Mouse (Mus musculus): ENCODE data around the gene Cdc123. TPM values are rescaled to one million over a fixed set of nuclear protein-coding genes. Genes with fewer than 3 reads are reported as not detected.

The Cdc123 gene
- 133 and 142 TPM in 2 replicates for polyA plus RNA-seq (2011; ENCODE audit: insufficient read depth, insufficient read length, low read depth, missing spikeins)

GRCm38 (mm10) chr2:5844873-5845631 is at the start of gene Cdc123, which contains the start of gene Nudt5:
Cdc123 (minus strand) TSS chr2:5845164.
Nudt5 (plus strand) TSS chr2:5845019.
- Histone ChIP-seq H3K9me3 (replicated peaks; ENCODE audit: control insufficient read depth, insufficient read depth, low read length, poor library complexity, severe bottlenecking) (no peaks in the 10 kb centered on the region), H3K27me3 (ENCODE audit: control insufficient read depth, insufficient read depth, low read length, poor library complexity, severe bottlenecking) (no peaks in the 10 kb centered on the region), H3K27ac (ENCODE audit: insufficient read depth, low read length) (peak within 1 kb of the TSS; percentile 63; the same call in 1 of the 2 replicates), H3K36me3 (ENCODE audit: control insufficient read depth, insufficient read depth, low read length, poor library complexity, severe bottlenecking) (peaks cover 12% of the 10 kb centered on the region; the same call in 1 of the 2 replicates), H3K4me1 (ENCODE audit: control insufficient read depth, insufficient read depth, low read length) (no peaks in the 10 kb centered on the region), H3K4me3 (ENCODE audit: low read depth, low read length) (peak within 1 kb of the TSS; percentile 85), H3K9ac (ENCODE audit: low read depth, poor library complexity, severe bottlenecking) (peak within 1 kb of the TSS; percentile 72)
- TF ChIP-seq POLR2A (IDR thresholded peaks at IDR 0.05; ENCODE audit: insufficient read depth, low read length), result no peak
- peak; percentile 44 for TF ChIP-seq CTCF (IDR thresholded peaks at IDR 0.05; ENCODE audit: low read depth, low read length)

GRCm38 (mm10) chr2:5894296-5894695 is 49.3 kb upstream of the Cdc123 start:
- H3K27me3 ChIP-seq (ENCODE audit: control insufficient read depth, insufficient read depth, low read length, poor library complexity, severe bottlenecking), result no peaks in the 10 kb centered on the region

GRCm38 (mm10) chr2:5889412-5889811 is 44.4 kb upstream of the Cdc123 start:
- Histone ChIP-seq H3K36me3 (ENCODE audit: control insufficient read depth, insufficient read depth, low read length, poor library complexity, severe bottlenecking) (peaks cover 32% of the 10 kb centered on the region), H3K4me1 (ENCODE audit: control insufficient read depth, insufficient read depth, low read length) (no peaks in the 10 kb centered on the region), H3K27me3 (ENCODE audit: control insufficient read depth, insufficient read depth, low read length, poor library complexity, severe bottlenecking) (no peaks in the 10 kb centered on the region), H3K9ac (ENCODE audit: low read depth, poor library complexity, severe bottlenecking) (no peak overlapping the region), H3K9me3 (replicated peaks; ENCODE audit: control insufficient read depth, insufficient read depth, low read length, poor library complexity, severe bottlenecking) (no peaks in the 10 kb centered on the region), H3K4me3 (ENCODE audit: low read depth, low read length) (no peak overlapping the region), H3K27ac (ENCODE audit: insufficient read depth, low read length) (no peak overlapping the region)
- no peak for TF ChIP-seq CTCF (IDR thresholded peaks at IDR 0.05; ENCODE audit: low read depth, low read length)
- no peak for TF ChIP-seq POLR2A (IDR thresholded peaks at IDR 0.05; ENCODE audit: insufficient read depth, low read length)
- no peak for TF ChIP-seq EP300 (IDR thresholded peaks at IDR 0.05; ENCODE audit: insufficient read depth, low read depth, low read length)

More at GRCm38 (mm10) chr2:5894296-5894695, 49.3 kb upstream of the Cdc123 start:
- Histone ChIP-seq H3K36me3 (ENCODE audit: control insufficient read depth, insufficient read depth, low read length, poor library complexity, severe bottlenecking) (peaks cover 12% of the 10 kb centered on the region), H3K9me3 (replicated peaks; ENCODE audit: control insufficient read depth, insufficient read depth, low read length, poor library complexity, severe bottlenecking) (no peaks in the 10 kb centered on the region), H3K27ac (ENCODE audit: insufficient read depth, low read length) (no peak overlapping the region), H3K4me1 (ENCODE audit: control insufficient read depth, insufficient read depth, low read length) (no peaks in the 10 kb centered on the region), H3K9ac (ENCODE audit: low read depth, poor library complexity, severe bottlenecking) (peak overlapping the region; percentile 96), H3K4me3 (ENCODE audit: low read depth, low read length) (peak overlapping the region; percentile 97)
- TF ChIP-seq EP300 (IDR thresholded peaks at IDR 0.05; ENCODE audit: insufficient read depth, low read depth, low read length) (no peak), CTCF (IDR thresholded peaks at IDR 0.05; ENCODE audit: low read depth, low read length) (no peak), POLR2A (IDR thresholded peaks at IDR 0.05; ENCODE audit: insufficient read depth, low read length) (no peak)

- H3K9me3 ChIP-seq (replicated peaks; ENCODE audit: control insufficient read depth, insufficient read depth, low read length, poor library complexity, severe bottlenecking), result no peaks in the 10 kb centered on the region
- H3K27me3 ChIP-seq (ENCODE audit: control insufficient read depth, insufficient read depth, low read length, poor library complexity, severe bottlenecking), result no peaks in the 10 kb centered on the region
- no peaks in the 10 kb centered on the region for H3K4me1 ChIP-seq (ENCODE audit: control insufficient read depth, insufficient read depth, low read length)
- H3K27ac ChIP-seq (ENCODE audit: insufficient read depth, low read length), result no peak overlapping the region
- H3K4me3 ChIP-seq (ENCODE audit: low read depth, low read length), result no peak overlapping the region
- H3K36me3 ChIP-seq (ENCODE audit: control insufficient read depth, insufficient read depth, low read length, poor library complexity, severe bottlenecking), result peaks cover 33% of the 10 kb centered on the region
- H3K9ac ChIP-seq (ENCODE audit: low read depth, poor library complexity, severe bottlenecking), result no peak overlapping the region
- no peak for TF ChIP-seq POLR2A (IDR thresholded peaks at IDR 0.05; ENCODE audit: insufficient read depth, low read length)
- TF ChIP-seq EP300 (IDR thresholded peaks at IDR 0.05; ENCODE audit: insufficient read depth, low read depth, low read length), result no peak
- no peak for TF ChIP-seq CTCF (IDR thresholded peaks at IDR 0.05; ENCODE audit: low read depth, low read length)
These were observed 43.9 kb upstream of the Cdc123 start for GRCm38 (mm10) chr2:5888865-5889264.

GRCm38 (mm10) chr2:5877446-5877845 is 32.5 kb upstream of the Cdc123 start:
- no peak overlapping the region for H3K9ac ChIP-seq (ENCODE audit: low read depth, poor library complexity, severe bottlenecking)
- H3K36me3 ChIP-seq (ENCODE audit: control insufficient read depth, insufficient read depth, low read length, poor library complexity, severe bottlenecking), result peaks cover 59% of the 10 kb centered on the region
- H3K27me3 ChIP-seq (ENCODE audit: control insufficient read depth, insufficient read depth, low read length, poor library complexity, severe bottlenecking), result no peaks in the 10 kb centered on the region
- TF ChIP-seq CTCF (IDR thresholded peaks at IDR 0.05; ENCODE audit: low read depth, low read length) (no peak), POLR2A (IDR thresholded peaks at IDR 0.05; ENCODE audit: insufficient read depth, low read length) (no peak), EP300 (IDR thresholded peaks at IDR 0.05; ENCODE audit: insufficient read depth, low read depth, low read length) (no peak)
- H3K4me1 ChIP-seq (ENCODE audit: control insufficient read depth, insufficient read depth, low read length), result peaks cover 3% of the 10 kb centered on the region
- H3K27ac ChIP-seq (ENCODE audit: insufficient read depth, low read length), result no peak overlapping the region
- no peak overlapping the region for H3K4me3 ChIP-seq (ENCODE audit: low read depth, low read length)
- no peaks in the 10 kb centered on the region for H3K9me3 ChIP-seq (replicated peaks; ENCODE audit: control insufficient read depth, insufficient read depth, low read length, poor library complexity, severe bottlenecking)

- Histone ChIP-seq H3K9me3 (replicated peaks; ENCODE audit: control insufficient read depth, insufficient read depth, low read length, poor library complexity, severe bottlenecking) (no peaks in the 10 kb centered on the region), H3K27me3 (ENCODE audit: control insufficient read depth, insufficient read depth, low read length, poor library complexity, severe bottlenecking) (no peaks in the 10 kb centered on the region), H3K4me1 (ENCODE audit: control insufficient read depth, insufficient read depth, low read length) (no peaks in the 10 kb centered on the region), H3K36me3 (ENCODE audit: control insufficient read depth, insufficient read depth, low read length, poor library complexity, severe bottlenecking) (peaks cover 46% of the 10 kb centered on the region), H3K9ac (ENCODE audit: low read depth, poor library complexity, severe bottlenecking) (no peak overlapping the region), H3K27ac (ENCODE audit: insufficient read depth, low read length) (no peak overlapping the region), H3K4me3 (ENCODE audit: low read depth, low read length) (no peak overlapping the region)
- TF ChIP-seq EP300 (IDR thresholded peaks at IDR 0.05; ENCODE audit: insufficient read depth, low read depth, low read length), result no peak
- TF ChIP-seq POLR2A (IDR thresholded peaks at IDR 0.05; ENCODE audit: insufficient read depth, low read length), result no peak
- TF ChIP-seq CTCF (IDR thresholded peaks at IDR 0.05; ENCODE audit: low read depth, low read length), result no peak
These were observed 24.8 kb upstream of the Cdc123 start for GRCm38 (mm10) chr2:5869746-5870145.

Data from ES-Bruce4 (cell line).